Mouse (Mus musculus) ES-Bruce4 (cell line): ENCODE data around the gene Dstyk.

ENCODE experiments used
- CTCF ChIP-seq: IDR thresholded peaks from one replicate; pipeline ENCODE4 v1.8.1; 2011; ENCODE audit warnings: low read depth, low read length
- POLR2A ChIP-seq: IDR thresholded peaks from one replicate; pipeline ENCODE4 v1.8.1; 2011; ENCODE audit warnings: low read length; ENCODE audit not compliant: insufficient read depth

- TF ChIP-seq POLR2A, result no peak
- TF ChIP-seq CTCF, result no peak
Observed at GRCm38 (mm10) chr1:132377811-132378210, 39.5 kb upstream of the Dstyk start.
